Mouse (Mus musculus) small intestine, adult 2 months (tissue): ENCODE results near the gene Gucy2g. TPM values are rescaled to one million over a fixed set of nuclear protein-coding genes. Genes with fewer than 3 reads are reported as not detected.

Source experiments
- H3K27ac ChIP-seq: fragments of 200-500 bp; 2 replicates; pipeline ENCODE4 v1.5.1; 2012; ENCODE audit warnings: low read depth, low read length, control low read depth, inconsistent platforms; ENCODE audit not compliant: insufficient read depth
- H3K27me3 ChIP-seq: fragments of 200-500 bp; 2 replicates; pipeline ENCODE4 v1.6.1; 2012; ENCODE audit warnings: mild to moderate bottlenecking, moderate library complexity, low read length, inconsistent platforms; ENCODE audit not compliant: control insufficient read depth, insufficient read depth
- H3K36me3 ChIP-seq: fragments of 200-500 bp; 2 replicates; pipeline ENCODE4 v1.6.1; 2012; ENCODE audit warnings: mild to moderate bottlenecking, low read length, control low read depth, inconsistent platforms; ENCODE audit not compliant: control insufficient read depth, insufficient read depth
- H3K4me1 ChIP-seq: fragments of 200-500 bp; 2 replicates; pipeline ENCODE4 v1.6.1; 2012; ENCODE audit warnings: low read length, inconsistent platforms, mixed read lengths; ENCODE audit not compliant: control insufficient read depth, insufficient read depth, insufficient read length
- H3K4me3 ChIP-seq: fragments of 200-500 bp; 2 replicates; pipeline ENCODE4 v1.5.1; 2012; ENCODE audit warnings: low read depth, mild to moderate bottlenecking, control low read depth, inconsistent platforms, low read length, moderate library complexity
- CTCF ChIP-seq: fragments of 200-500 bp; IDR thresholded peaks from 2 replicates; pipeline ENCODE4 v1.5.1; 2012; ENCODE audit warnings: low read depth, mild to moderate bottlenecking, control low read depth, inconsistent platforms, low read length, moderate library complexity, mixed read lengths; ENCODE audit not compliant: insufficient replicate concordance, insufficient read length; ENCODE audit errors: extremely low read depth
- POLR2A ChIP-seq: fragments of 200-500 bp; IDR thresholded peaks from 2 replicates; pipeline ENCODE4 v1.6.1; 2012; ENCODE audit warnings: low read depth, mild to moderate bottlenecking, control low read depth, inconsistent platforms, low read length, moderate library complexity
- WGBS: fragments of 180-500 bp; shearing (Covaris S2); methylation state at CpG from one replicate; pipeline ENCODE4 v1.1.7; 2018; 5-methylcytosine and 5-hydroxymethylcytosine counted together
- polyA plus RNA-seq: library from polyadenylated mRNA; depleted of rRNA; stranded (reverse); fragments of >200 nt; gene quantifications from 2 replicates; pipeline ENCODE4 v1.2.3, GENCODE M21; 2012

Gucy2g gene
- polyA plus RNA-seq, 1 experiment = 0.03 TPM

- TF ChIP-seq CTCF (no peak), POLR2A (no peak)
- Histone ChIP-seq H3K4me1 (no peaks in the 10 kb centered on the region), H3K27ac (no peak overlapping the region), H3K4me3 (no peak overlapping the region), H3K36me3 (no peaks in the 10 kb centered on the region), H3K27me3 (no peaks in the 10 kb centered on the region)
- WGBS = 43% methylated on average over 21 of the region's 21 CpGs
Measured at GRCm38 (mm10) chr19:55192254-55192945, 48.6 kb downstream of the Gucy2g start.

DNA sequence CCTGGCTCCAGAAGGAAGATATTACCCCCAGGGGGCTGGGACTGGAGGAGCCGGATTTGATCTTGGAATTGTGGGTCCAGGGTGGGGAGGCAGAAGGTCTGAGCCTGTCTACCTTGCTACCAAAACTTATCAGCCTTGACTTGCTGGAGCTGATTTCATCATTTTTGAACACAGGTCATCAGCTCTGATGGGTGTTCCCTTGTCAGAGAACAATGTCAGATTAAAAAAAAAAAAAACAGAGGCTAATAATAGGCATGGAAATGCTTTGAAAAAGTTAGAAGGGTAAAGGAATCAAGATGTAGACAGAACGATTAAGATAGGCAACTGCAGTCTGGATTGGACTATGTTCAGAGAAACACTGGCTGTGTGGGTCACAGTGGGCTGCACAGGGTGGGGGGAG is 49.4 kb downstream of the Gucy2g start:
- no peak overlapping the region for H3K4me3 ChIP-seq
- no peak overlapping the region for H3K27ac ChIP-seq
- TF ChIP-seq POLR2A = no peak
- no peak for TF ChIP-seq CTCF
- H3K27me3 ChIP-seq = no peaks in the 10 kb centered on the region
- H3K4me1 ChIP-seq = no peaks in the 10 kb centered on the region
- no peaks in the 10 kb centered on the region for H3K36me3 ChIP-seq
- WGBS = 67% methylated on average over 2 of the region's 2 CpGs

DNA sequence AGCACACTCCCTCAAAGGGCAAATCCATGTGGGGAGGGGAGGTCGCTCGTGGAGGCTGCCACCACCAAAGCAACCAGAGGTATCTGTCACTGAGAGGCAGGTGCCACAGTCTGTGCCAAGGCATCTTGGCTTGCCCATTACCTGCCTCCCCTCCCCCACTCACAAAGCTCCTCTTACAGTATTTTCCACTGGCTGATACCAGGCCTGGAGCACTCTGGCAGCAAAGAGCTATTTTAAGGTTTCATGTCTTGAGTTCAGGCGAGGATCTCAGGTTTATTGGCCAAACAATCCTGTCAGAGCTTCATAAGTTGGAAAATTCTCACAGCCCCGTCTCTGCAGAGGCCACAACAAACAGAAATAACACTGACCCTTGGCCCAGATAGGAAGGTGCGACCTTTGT is 51.0 kb downstream of the Gucy2g start:
- 29% methylated on average over 5 of the region's 5 CpGs for WGBS
- no peak overlapping the region for H3K27ac ChIP-seq
- H3K27me3 ChIP-seq = no peaks in the 10 kb centered on the region
- TF ChIP-seq CTCF (no peak), POLR2A (no peak)
- H3K4me3 ChIP-seq = no peak overlapping the region
- no peaks in the 10 kb centered on the region for H3K4me1 ChIP-seq
- H3K36me3 ChIP-seq = no peaks in the 10 kb centered on the region

DNA sequence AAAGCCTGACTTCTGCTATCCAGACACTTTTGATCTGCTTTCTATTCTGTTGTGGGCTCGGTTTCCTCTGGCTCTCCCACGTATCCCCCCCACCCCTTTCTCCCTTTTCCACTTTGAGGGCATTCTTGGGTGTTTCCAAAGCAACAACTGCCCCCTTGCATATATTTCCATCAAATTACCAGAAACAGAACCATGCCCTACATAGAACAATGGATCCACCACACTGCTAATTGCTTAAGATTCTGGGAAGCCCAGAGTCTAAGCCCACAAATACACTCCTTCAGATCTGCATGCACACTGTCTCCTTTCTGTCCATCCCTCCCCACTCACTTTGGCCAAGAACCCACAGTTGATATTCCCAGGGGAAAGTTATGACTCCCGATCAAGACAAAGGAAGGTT is 55.4 kb downstream of the Gucy2g start:
- Histone ChIP-seq H3K27me3 (no peaks in the 10 kb centered on the region), H3K4me1 (no peaks in the 10 kb centered on the region), H3K36me3 (no peaks in the 10 kb centered on the region), H3K4me3 (no peak overlapping the region), H3K27ac (no peak overlapping the region)
- TF ChIP-seq CTCF (no peak), POLR2A (no peak)
- 69% methylated on average over 3 of the region's 3 CpGs for WGBS

GRCm38 (mm10) chr19:55185074-55185473 is 56.0 kb downstream of the Gucy2g start:
- WGBS = 76% methylated on average over 7 of the region's 7 CpGs

GRCm38 (mm10) chr19:55184442-55184841 is 56.6 kb downstream of the Gucy2g start:
- no peaks in the 10 kb centered on the region for H3K4me1 ChIP-seq
- 70% methylated on average over 7 of the region's 7 CpGs for WGBS
- no peak for TF ChIP-seq POLR2A
- no peak for TF ChIP-seq CTCF
- H3K27ac ChIP-seq = no peak overlapping the region
- no peak overlapping the region for H3K4me3 ChIP-seq
- no peaks in the 10 kb centered on the region for H3K27me3 ChIP-seq
- H3K36me3 ChIP-seq = no peaks in the 10 kb centered on the region

More at GRCm38 (mm10) chr19:55185074-55185473, 56.0 kb downstream of the Gucy2g start:
- no peaks in the 10 kb centered on the region for H3K4me1 ChIP-seq
- H3K4me3 ChIP-seq = no peak overlapping the region
- H3K27me3 ChIP-seq = no peaks in the 10 kb centered on the region
- no peaks in the 10 kb centered on the region for H3K36me3 ChIP-seq
- TF ChIP-seq POLR2A = no peak
- TF ChIP-seq CTCF = no peak
- H3K27ac ChIP-seq = no peak overlapping the region

GRCm38 (mm10) chr19:55180433-55180832 is 60.6 kb downstream of the Gucy2g start, which contains the start of gene Tectb:
Gene Tectb, plus strand, starts transcription at chr19:55180733.
- WGBS = 82% methylated on average over 5 of the region's 5 CpGs
- Histone ChIP-seq H3K27me3 (no peaks in the 10 kb centered on the region), H3K4me1 (no peaks in the 10 kb centered on the region), H3K27ac (no peak within 1 kb of the TSS), H3K4me3 (no peak within 1 kb of the TSS), H3K36me3 (no peaks in the 10 kb centered on the region)
- TF ChIP-seq POLR2A (no peak), CTCF (no peak)
